Mouse (Mus musculus): ENCODE results near the gene Podn.
A peak's percentile ranks its signal among the peaks of the same experiment; 100 is the strongest.
"Not testable (repeated sequence)": the region's sequence is repeated elsewhere in the genome, so short reads cannot be mapped to it uniquely, and the experiment has no call there.

Podn gene

DNA sequence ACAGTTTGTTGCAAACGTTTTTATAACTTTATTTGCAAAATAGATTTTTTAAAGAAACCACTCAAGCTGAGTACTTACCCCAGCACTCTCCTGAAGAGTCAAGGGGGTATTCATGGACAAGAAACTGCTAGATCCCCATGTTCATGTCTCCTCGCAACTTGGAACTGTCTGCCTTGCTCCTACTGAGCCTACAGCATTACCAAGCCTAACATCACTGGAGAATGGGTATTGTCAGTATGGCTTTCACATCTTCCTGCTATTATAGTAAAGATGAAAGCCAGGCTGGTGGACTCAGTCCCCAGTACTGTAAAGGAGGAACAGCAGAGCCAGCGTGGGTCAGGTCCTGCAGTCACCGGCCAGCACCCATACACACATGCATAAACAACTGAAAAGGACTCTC is at the start of gene Podn:
Gene Podn, minus strand, starts transcription at position 101 of the 400 bp plus-strand sequence.
- no peak for DNase-seq (ENCODE audit: low read depth)

- not testable (repeated sequence) for DNase-seq (ENCODE audit: low read depth)
Observed at GRCm38 (mm10) chr4:108145554-108145953, 49.3 kb upstream of the Podn start.

DNA sequence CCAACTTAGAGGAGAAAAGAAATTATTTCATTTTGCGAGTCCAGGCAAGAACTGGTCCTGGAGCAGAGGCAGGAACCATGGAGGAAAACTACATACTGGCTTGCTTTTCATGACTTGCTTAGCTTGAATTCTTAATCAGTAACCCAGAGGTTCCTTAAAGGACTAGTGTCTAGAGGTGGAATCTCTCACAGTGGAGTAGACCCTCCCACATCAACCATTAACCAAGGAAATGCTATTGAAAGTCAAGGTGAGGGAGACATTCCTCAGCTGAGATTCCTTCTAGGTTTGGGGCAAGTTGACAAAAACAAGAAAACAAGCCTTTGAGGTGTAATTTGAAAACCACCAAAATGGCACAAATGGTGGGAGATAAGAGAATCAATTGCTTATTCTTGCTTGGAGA is 48.6 kb upstream of the Podn start, which contains the start of gene Scp2:
Gene Scp2, minus strand, starts transcription at position 119 of the 400 bp plus-strand sequence.
- DNase-seq (ENCODE audit: low read depth): no peak

- no peak for DNase-seq (ENCODE audit: low read depth)
Observed at GRCm38 (mm10) chr4:108143778-108144177, 47.5 kb upstream of the Podn start.

GRCm38 (mm10) chr4:108143178-108143577 is 46.9 kb upstream of the Podn start:
- DNase-seq (ENCODE audit: low read depth): not testable (repeated sequence)

DNA sequence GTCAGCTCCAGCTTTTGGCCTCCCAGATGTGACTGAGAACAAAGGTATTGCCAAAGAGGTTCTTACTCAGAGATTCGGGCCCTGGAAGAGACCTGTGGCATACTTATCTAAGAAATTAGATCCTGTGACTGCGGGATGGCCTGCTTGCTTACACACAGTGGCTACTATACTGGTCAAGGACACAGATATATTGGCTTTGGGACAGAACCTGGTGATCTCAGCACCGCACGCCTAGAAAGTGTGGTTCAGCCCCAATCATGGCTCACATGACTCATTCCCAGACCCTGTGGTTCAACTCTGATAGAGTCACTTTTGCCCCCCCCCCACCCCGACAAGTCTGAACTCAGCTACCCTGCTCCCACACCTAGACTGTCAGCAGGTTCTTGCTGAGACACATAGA is 40.7 kb upstream of the Podn start:
- no peak for DNase-seq (ENCODE audit: low read depth)

DNA sequence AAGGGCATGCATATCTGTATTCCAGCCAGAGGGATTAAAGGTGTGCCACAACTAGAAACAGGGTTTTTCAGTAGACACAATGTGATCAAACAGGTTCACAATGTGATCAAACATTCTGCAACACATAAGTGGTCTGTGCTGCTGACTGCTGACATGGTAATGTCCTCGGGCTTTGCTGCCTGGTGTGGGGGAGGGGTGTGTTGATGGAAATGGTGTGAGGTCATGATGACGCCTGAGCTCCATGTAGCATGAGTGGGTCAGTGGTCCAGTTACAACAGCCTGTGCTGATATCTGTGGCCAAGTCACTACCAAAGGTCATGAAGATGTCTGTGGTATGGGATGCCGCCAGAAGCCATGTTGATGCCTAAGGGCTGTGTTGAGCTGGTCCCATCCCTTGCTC is 34.2 kb upstream of the Podn start:
- no peak for DNase-seq (ENCODE audit: low read depth)

- DNase-seq (ENCODE audit: low read depth): no peak
Observed at GRCm38 (mm10) chr4:108128339-108128738, 32.1 kb upstream of the Podn start.

- no peak for DNase-seq (ENCODE audit: low read depth)
Observed at GRCm38 (mm10) chr4:108127516-108127915, 31.3 kb upstream of the Podn start.

DNA sequence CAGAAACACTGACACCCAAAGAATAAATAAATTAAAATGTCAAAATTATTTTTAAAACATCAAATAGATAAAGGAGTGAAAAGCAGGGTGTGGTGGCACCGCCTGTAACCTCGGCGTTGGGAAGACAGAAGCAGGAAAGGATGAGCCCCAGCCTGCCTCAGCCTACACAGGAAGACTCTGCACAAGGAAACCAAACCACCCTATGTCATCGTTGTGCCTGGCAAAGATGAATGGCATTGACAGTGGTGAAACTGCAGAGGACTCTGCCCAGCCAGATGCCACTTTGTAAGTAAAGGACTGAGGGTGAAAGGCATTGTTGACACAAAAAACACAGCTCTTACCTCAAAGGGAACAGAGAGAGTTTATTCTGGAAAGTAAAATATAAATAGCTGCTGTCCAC is 30.0 kb upstream of the Podn start:
- no peak for DNase-seq (ENCODE audit: low read depth)

GRCm38 (mm10) chr4:108124104-108124503 is 27.9 kb upstream of the Podn start:
- no peak for DNase-seq (ENCODE audit: low read depth)

- peak; percentile 65 for DNase-seq (ENCODE audit: low read depth)
Observed at GRCm38 (mm10) chr4:108117924-108118876, 22.0 kb upstream of the Podn start.

- no peak for DNase-seq (ENCODE audit: low read depth)
Observed at GRCm38 (mm10) chr4:108117488-108117887, 21.2 kb upstream of the Podn start.

DNA sequence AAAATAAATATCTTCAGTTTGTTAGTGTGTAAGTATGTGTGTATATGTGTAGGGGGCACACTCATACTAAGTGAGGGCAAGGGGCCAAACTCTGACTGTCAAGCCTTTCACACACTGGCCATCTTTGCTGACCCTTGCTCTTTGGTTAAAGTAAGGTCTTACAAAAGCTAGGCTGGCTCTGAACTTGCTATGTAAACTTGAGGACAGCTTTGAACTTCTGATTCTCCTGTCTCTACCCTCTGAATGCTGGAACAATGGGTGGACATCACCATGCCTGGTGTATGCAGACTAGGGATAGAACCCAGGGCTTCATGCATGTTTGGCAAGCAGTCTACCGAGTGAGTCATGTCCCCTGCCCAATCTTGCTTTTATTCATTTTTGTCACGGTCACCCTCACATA is 20.2 kb upstream of the Podn start:
- no peak for DNase-seq (ENCODE audit: low read depth)

DNA sequence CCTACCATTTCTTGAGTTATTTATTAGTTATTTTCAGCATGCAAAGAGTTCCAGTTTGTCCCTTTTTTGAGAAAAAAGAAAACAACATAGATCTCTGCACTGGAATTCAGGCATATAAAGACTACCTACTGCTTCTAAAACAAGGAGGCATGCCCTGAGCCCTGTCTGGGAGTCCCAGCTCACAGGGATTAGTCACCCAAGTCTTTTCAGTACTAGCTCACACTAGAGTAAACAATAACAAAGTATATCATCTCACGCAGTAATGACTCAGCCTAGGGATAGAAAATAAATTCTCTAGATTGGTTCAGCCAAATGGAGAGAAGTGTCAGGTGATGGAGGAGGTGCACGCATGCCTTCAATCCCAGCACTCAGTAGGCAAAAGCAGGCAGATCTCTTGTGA is 14.5 kb upstream of the Podn start:
- no peak for DNase-seq (ENCODE audit: low read depth)

- DNase-seq (ENCODE audit: low read depth): no peak
Observed at GRCm38 (mm10) chr4:108109728-108110127, 13.5 kb upstream of the Podn start.

- DNase-seq (ENCODE audit: low read depth): no peak
Observed at GRCm38 (mm10) chr4:108092741-108093397, 3.4 kb downstream of the Podn start.

GRCm38 (mm10) chr4:108083993-108084392 is 12.3 kb downstream of the Podn start:
- DNase-seq (ENCODE audit: low read depth): no peak

DNA sequence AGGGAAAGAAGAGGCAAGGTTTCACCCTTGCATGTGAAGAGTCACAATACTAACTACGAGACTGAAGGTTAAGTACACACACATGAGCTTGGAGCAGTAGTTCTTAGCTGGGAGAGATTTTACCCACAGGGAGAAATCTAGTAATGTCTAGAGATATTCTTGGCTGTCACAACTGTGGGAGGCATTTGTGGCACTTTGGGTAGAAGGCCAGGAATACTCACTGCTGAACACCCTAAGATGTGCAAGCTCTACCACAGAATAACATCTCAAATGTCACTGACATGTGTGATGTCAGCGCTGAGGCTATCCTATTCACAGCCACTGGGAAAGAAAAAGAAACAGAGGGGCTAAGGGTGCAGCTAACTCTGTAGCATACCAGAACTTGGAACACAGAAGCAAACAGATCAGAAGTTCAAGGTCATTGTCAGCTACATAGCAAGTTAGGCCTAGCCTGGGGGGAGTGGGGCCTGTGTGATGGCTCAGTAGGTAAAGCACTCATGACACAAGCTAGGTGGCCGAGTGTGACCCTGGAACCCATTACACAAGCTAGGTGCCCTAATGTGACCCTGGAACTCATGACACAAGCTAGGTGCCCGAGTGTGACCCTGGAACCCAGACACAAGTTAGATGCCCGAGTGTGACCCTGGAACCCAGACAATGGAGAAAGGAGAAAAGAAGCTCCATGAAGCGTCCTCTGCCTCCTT is 13.1 kb downstream of the Podn start:
- DNase-seq (ENCODE audit: low read depth): no peak

DNA sequence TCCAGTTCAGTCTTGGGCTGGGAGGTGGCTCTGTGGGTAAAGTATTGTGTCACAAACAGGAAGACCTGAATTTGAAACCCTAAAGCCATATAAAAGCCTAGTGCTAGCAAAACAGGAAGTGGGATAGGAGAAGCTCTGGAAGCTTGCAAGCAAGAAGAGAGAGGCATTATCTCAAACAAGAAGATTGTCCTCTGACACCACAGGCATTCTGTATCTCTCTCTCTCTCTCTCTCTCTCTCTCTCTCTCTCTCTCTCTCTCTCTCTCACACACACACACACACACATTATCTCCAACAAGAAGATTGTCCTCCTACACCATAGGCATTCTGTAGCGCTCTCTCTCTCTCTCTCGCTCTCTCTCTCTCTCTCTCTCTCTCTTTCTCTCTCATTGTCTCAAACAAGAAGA is 13.8 kb downstream of the Podn start:
- no peak for DNase-seq (ENCODE audit: low read depth)

DNA sequence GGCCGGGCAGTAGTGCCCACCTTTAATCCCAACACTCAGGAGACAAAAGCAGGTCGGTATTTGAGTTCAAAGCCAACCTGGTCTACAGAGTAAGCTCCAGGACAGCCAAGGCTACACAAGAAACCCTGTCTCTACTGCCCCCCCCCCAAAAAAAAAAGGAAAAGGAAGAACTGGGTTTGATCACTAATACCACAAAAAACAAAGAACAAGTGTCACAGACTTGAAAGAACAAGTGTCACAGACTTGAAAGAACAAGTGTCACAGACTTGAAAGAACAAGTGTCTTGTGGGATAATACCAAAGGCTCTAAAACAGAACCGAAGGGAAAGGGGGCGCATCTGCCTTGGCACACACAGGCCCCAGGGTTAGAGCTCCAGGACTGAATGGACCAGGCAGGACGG is 15.4 kb downstream of the Podn start:
- no peak for DNase-seq (ENCODE audit: low read depth)

DNA sequence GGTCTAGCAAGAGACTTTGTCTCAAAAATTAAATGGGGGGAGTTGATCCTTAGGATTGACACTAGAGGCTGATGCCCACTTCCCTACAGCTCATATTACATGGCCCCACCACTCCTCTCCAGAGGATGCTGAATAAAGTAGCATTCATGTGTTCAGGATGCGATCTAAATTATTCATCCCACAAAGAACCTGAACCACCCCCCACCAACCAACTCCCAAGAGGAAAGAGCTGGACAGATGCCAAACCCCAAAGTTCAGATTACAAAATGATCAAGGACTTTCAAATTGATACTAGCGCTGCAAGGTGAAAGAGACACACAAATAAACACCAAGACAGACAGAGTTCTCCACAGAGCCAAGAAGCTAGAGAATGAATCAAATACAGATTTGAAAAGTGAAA is 16.5 kb downstream of the Podn start:
- DNase-seq (ENCODE audit: low read depth): no peak

DNA sequence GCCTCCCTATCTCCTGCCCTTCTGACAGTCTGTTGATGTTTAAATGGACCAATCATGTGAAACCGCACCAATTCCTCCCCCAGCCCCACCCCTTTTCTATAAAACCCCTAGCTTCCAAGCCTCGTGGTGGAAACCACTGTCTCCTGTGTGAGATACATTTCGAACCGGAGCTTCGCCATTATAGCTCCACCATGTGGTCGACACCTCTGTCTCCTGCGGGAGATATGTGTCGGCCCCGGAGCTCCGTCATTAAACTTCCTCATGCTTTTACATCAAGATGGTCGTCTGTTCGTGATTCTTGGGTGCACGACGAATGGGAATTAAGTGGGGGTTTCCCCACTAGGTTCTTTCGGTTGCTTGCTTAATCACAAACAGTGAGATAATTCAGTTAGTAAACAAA is 17.1 kb downstream of the Podn start:
- not testable (repeated sequence) for DNase-seq (ENCODE audit: low read depth)
